Mouse (Mus musculus) embryonic facial prominence, embryonic 15.5 days (tissue): ENCODE measurements around the gene Etv3. TPM values are rescaled to one million over a fixed set of nuclear protein-coding genes. Genes with fewer than 3 reads are reported as not detected.
"Not testable (repeated sequence)": the region's sequence is repeated elsewhere in the genome, so short reads cannot be mapped to it uniquely, and the experiment has no call there.

Experiments used
- ATAC-seq: fragments of 200-750 bp; cut with Nextera tagmentation; 2 replicates; pipeline ENCODE4 v1.8.0; 2017; ENCODE audit warnings: low read depth, moderate TSS enrichment; ENCODE audit not compliant: insufficient number of reproducible peaks, low FRiP score, low TSS enrichment
- H3K27ac ChIP-seq: fragments of 300-500 bp; sonication (generic); replicated peaks from 2 replicates; pipeline ENCODE4 v1.5.1; 2015; ENCODE audit warnings: mild to moderate bottlenecking, inconsistent platforms
- H3K27me3 ChIP-seq: fragments of 300-500 bp; sonication (generic); 2 replicates; pipeline ENCODE4 v1.6.1; 2015; ENCODE audit warnings: inconsistent platforms
- H3K36me3 ChIP-seq: fragments of 300-500 bp; sonication (generic); 2 replicates; pipeline ENCODE4 v1.6.1; 2015; ENCODE audit warnings: mild to moderate bottlenecking, inconsistent platforms
- H3K4me1 ChIP-seq: fragments of 300-500 bp; sonication (generic); 2 replicates; pipeline ENCODE4 v1.6.1; 2015; ENCODE audit warnings: inconsistent platforms
- H3K4me2 ChIP-seq: fragments of 300-500 bp; sonication (generic); replicated peaks from 2 replicates; pipeline ENCODE4 v1.6.1; 2015; ENCODE audit warnings: mild to moderate bottlenecking, inconsistent platforms
- H3K4me3 ChIP-seq: fragments of 300-500 bp; sonication (generic); replicated peaks from 2 replicates; pipeline ENCODE4 v1.5.1; 2015; ENCODE audit warnings: mild to moderate bottlenecking, inconsistent platforms
- H3K9ac ChIP-seq: fragments of 300-500 bp; sonication (generic); 2 replicates; pipeline ENCODE4 v1.6.1; 2015; ENCODE audit warnings: inconsistent platforms
- H3K9me3 ChIP-seq: fragments of 300-500 bp; sonication (generic); replicated peaks from 2 replicates; pipeline ENCODE4 v1.6.1; 2016; ENCODE audit warnings: inconsistent platforms
- WGBS: fragments of 180-500 bp; shearing (Covaris S2); methylation state at CpG from one replicate; pipeline ENCODE4 v1.1.7; 2015; 5-methylcytosine and 5-hydroxymethylcytosine counted together
- polyA plus RNA-seq: library from polyadenylated mRNA; unstranded; fragments of >200 nt; fragmentation: Nextera tagmentation; extraction: Ambion mirVana; gene quantifications from 2 replicates; pipeline ENCODE4 v1.2.1, GENCODE M21; 2015

The Etv3 gene
- polyA plus RNA-seq, 1 experiment from 2014 or later, result 23.2 TPM

DNA sequence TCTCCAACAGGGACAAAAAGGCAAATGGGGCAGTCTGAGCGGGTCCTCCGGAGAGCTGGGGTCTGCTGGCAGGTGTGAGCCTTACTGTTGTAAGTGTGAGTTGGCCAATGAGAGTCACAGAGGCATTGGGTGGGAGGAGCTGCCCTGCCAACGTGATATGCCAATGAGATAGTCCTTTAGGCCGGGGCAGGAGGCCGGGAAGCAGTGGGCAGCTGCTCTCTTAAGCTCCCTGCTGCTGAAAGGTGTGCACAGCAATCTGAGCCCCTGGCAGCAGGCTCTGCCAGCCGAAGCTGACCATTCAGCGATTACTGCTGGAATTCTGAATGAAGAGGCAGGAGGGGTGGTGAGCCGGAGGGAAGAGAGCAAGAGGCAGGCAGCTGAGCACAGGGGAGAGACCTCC lies 15.5 kb downstream of the Etv3 start:
- no peak overlapping the region for H3K4me2 ChIP-seq
- peaks cover 7% of the 10 kb centered on the region; the same call in 1 of the 2 replicates for H3K4me1 ChIP-seq
- H3K9me3 ChIP-seq, result no peaks in the 10 kb centered on the region
- no peaks in the 10 kb centered on the region for H3K27me3 ChIP-seq
- H3K36me3 ChIP-seq, result peaks cover 30% of the 10 kb centered on the region
- H3K4me3 ChIP-seq, result no peak overlapping the region
- ATAC-seq, result peak; percentile 6; the same call in 1 of the 2 replicates
- no peak overlapping the region for H3K9ac ChIP-seq
- WGBS, result 36% methylated on average over 8 of the region's 8 CpGs
- H3K27ac ChIP-seq, result no peak overlapping the region

DNA sequence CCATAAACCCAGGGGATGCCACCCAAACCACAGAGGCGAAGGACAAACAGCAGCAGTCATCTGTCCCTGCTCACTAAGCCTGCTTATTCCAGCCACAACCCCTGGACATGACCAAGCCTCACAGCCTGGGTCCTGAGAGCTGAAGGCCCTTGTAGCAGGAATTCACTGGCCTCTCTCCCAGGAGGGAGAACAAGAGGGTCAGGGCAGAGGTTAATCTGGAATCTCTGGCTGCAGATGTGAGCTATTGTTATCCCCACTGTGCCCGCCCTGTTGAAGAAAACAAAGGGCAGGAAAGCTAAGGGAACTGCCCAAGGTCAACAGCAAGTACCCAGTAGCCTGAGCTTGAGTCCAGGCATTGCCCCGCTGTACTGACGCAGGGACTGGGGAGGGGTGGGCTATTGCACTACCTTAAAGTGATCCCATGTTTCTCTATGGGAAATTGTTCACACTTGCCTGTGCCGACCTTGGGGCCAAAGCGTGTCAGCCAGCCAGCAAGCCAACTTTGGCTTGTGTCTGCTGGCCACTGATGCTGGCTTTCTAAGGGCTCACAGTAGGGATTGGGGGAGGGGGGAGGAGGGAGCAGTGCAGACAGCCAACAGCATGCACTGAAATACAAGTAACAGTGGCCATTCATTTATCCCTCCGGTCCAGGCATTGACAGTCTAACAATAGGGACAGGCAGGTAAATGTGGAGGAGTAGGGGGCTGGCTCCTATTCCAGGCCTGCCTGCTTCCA lies 17.4 kb downstream of the Etv3 start:
- no peak for ATAC-seq
- WGBS, result 68% methylated on average over 7 of the region's 7 CpGs
- H3K27me3 ChIP-seq, result no peaks in the 10 kb centered on the region
- H3K4me1 ChIP-seq, result 0 out of 2 replicates have a peak, but pooled peaks cover 7% of the 10 kb centered on the region
- no peak overlapping the region for H3K4me3 ChIP-seq
- H3K4me2 ChIP-seq, result no peak overlapping the region
- no peak overlapping the region for H3K9ac ChIP-seq
- peaks cover 13% of the 10 kb centered on the region; the same call in 1 of the 2 replicates for H3K36me3 ChIP-seq
- H3K9me3 ChIP-seq, result no peaks in the 10 kb centered on the region
- H3K27ac ChIP-seq, result no peak overlapping the region

DNA sequence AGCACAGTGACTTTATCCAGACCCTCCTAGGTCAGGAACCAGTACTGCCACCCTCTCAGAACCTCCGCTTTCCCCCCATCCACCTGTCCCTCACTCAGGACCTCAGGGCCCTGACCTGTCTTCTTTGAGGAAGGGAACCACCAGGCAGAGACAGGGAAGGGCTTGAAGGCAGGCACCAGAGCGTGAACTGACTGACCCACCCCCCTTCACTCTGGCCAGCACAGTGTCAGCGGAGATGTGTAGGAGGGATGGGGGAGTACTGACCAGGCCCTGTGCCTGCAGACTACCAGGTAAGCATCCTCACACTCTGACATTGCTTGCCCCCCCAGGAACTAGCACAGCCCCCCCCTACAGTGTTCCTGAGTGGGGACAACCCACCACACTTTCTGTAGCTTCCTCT lies 20.3 kb downstream of the Etv3 start:
- Histone ChIP-seq H3K4me3 (no peak overlapping the region), H3K9ac (no peak overlapping the region), H3K27ac (no peak overlapping the region), H3K27me3 (peaks cover 7% of the 10 kb centered on the region; the same call in 1 of the 2 replicates), H3K36me3 (no peaks in the 10 kb centered on the region), H3K4me2 (no peak overlapping the region), H3K4me1 (no peaks in the 10 kb centered on the region; the same call in 1 of the 2 replicates), H3K9me3 (no peaks in the 10 kb centered on the region)
- no peak for ATAC-seq
- 69% methylated on average over 3 of the region's 3 CpGs for WGBS

DNA sequence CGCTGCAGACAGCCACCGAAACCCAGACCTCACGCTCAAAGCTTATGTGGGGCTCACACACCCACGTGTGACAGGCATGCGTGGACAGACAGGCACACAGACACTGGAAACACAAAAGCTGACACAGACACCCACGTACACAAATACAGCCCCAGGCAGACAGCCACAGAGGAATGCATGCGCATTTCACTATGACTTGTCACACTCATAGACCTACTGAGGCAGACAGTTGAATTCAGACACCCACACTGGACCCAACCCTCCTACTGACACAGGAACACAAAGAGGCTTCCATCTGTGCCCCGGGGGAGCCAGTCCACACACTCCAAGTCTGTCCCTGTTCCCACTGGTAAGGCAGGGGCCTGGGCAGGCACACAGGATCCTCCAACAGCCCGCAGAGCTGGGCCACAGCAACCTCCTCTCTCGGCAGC lies 21.1 kb downstream of the Etv3 start:
- no peaks in the 10 kb centered on the region; the same call in 1 of the 2 replicates for H3K4me1 ChIP-seq

GRCm38 (mm10) chr3:87549908-87550307 lies 24.7 kb downstream of the Etv3 start:
- no peak overlapping the region for H3K27ac ChIP-seq
- no peak overlapping the region for H3K4me3 ChIP-seq
- no peak overlapping the region for H3K9ac ChIP-seq
- no peaks in the 10 kb centered on the region; the same call in 1 of the 2 replicates for H3K4me1 ChIP-seq
- no peaks in the 10 kb centered on the region for H3K9me3 ChIP-seq
- peaks cover 16% of the 10 kb centered on the region; the same call in 1 of the 2 replicates for H3K27me3 ChIP-seq
- 14% methylated on average over 14 of the region's 14 CpGs for WGBS
- no peak for ATAC-seq
- H3K36me3 ChIP-seq, result no peaks in the 10 kb centered on the region
- no peak overlapping the region for H3K4me2 ChIP-seq

More for the DNA sequence above, 21.1 kb downstream of the Etv3 start:
- no peak overlapping the region for H3K9ac ChIP-seq
- 67% methylated on average over 10 of the region's 10 CpGs for WGBS
- H3K27ac ChIP-seq, result no peak overlapping the region
- H3K36me3 ChIP-seq, result no peaks in the 10 kb centered on the region
- peaks cover 15% of the 10 kb centered on the region; the same call in 1 of the 2 replicates for H3K27me3 ChIP-seq
- no peaks in the 10 kb centered on the region for H3K9me3 ChIP-seq
- no peak overlapping the region for H3K4me3 ChIP-seq
- H3K4me2 ChIP-seq, result no peak overlapping the region
- ATAC-seq, result no peak

- Histone ChIP-seq H3K4me2 (no peak overlapping the region), H3K9ac (no peak overlapping the region), H3K4me3 (no peak overlapping the region), H3K36me3 (no peaks in the 10 kb centered on the region), H3K27me3 (peaks cover 16% of the 10 kb centered on the region; the same call in 1 of the 2 replicates), H3K27ac (no peak overlapping the region), H3K4me1 (no peaks in the 10 kb centered on the region; the same call in 1 of the 2 replicates), H3K9me3 (no peaks in the 10 kb centered on the region)
- ATAC-seq, result no peak
- WGBS, result 89% methylated on average over 4 of the region's 4 CpGs
Measured at GRCm38 (mm10) chr3:87552327-87552726, 27.1 kb downstream of the Etv3 start.

DNA sequence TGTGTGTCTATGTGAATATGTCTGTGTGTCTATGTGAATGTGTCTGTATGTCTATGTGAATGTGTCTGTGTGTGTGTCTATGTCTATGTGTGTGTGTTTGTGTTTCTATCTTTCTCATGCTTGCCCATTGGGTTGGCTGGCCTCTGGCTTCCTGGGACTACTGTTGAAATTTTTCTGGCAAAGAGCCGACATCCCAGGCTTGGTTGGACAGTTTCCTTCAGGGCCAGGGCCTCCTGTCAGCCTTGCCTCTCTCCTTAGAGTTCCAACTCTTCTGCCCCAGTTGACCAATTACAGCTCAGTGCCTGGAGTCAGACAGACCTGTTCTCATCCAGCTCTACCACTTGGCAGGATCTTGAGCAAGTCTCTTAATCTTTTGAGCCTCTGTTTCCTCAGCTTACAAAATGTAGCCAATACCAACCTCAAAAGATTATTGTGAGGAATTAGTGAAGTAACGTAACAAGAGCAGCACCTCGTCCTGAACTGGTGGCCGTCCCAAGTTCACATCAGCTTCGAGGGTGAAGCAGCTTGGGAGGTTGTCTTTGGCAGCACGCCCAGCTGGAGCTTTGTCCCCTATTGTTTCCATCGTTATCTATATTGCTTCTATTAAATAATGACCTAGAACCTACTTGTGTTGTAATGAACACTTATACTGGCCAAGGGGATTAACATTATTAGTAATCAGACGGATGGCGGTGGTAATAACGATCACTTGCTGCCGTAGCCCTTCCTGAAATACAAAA lies 28.2 kb downstream of the Etv3 start:
- peaks cover 16% of the 10 kb centered on the region; the same call in 1 of the 2 replicates for H3K27me3 ChIP-seq
- ATAC-seq, result no peak
- WGBS, result 64% methylated on average over 11 of the region's 11 CpGs
- H3K4me3 ChIP-seq, result no peak overlapping the region
- H3K36me3 ChIP-seq, result no peaks in the 10 kb centered on the region
- H3K27ac ChIP-seq, result no peak overlapping the region
- H3K9ac ChIP-seq, result no peak overlapping the region
- H3K4me1 ChIP-seq, result no peaks in the 10 kb centered on the region; the same call in 1 of the 2 replicates
- no peak overlapping the region for H3K4me2 ChIP-seq
- no peaks in the 10 kb centered on the region for H3K9me3 ChIP-seq

DNA sequence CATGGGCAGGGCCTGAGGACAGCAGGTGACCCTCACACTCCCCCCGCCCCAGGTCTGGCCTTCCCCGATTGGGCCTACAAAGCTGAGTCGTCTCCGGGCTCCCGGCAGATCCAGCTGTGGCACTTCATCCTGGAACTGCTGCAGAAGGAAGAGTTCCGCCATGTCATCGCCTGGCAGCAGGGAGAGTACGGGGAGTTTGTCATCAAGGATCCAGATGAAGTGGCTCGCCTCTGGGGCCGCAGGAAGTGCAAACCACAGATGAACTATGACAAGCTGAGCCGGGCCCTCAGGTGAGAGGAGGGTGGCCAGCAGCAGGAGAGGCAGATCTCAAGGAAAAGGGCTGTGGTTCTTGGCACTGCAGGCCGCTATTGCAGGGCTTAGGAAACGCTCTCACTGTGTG lies 29.7 kb downstream of the Etv3 start:
- WGBS, result 82% methylated on average over 12 of the region's 13 CpGs

GRCm38 (mm10) chr3:87556109-87556531 lies 30.9 kb downstream of the Etv3 start:
- Histone ChIP-seq H3K4me3 (no peak overlapping the region), H3K9me3 (no peaks in the 10 kb centered on the region), H3K9ac (0 out of 2 replicates have a peak overlapping the region, but pooled peaks have one; percentile 9), H3K27ac (no peak overlapping the region), H3K36me3 (no peaks in the 10 kb centered on the region), H3K4me2 (no peak overlapping the region), H3K4me1 (no peaks in the 10 kb centered on the region), H3K27me3 (0 out of 2 replicates have a peak, but pooled peaks cover 3% of the 10 kb centered on the region)
- 46% methylated on average over 3 of the region's 3 CpGs for WGBS
- no peak for ATAC-seq

More for the DNA sequence above, 29.7 kb downstream of the Etv3 start:
- not testable (repeated sequence) for ATAC-seq, H3K9me3 ChIP-seq, H3K36me3 ChIP-seq, H3K27ac ChIP-seq, H3K4me2 ChIP-seq, H3K4me3 ChIP-seq, H3K4me1 ChIP-seq, H3K9ac ChIP-seq
- peaks cover 15% of the 10 kb centered on the region; the same call in 1 of the 2 replicates for H3K27me3 ChIP-seq

GRCm38 (mm10) chr3:87556668-87557278 lies 31.6 kb downstream of the Etv3 start:
- no peak overlapping the region for H3K27ac ChIP-seq
- no peaks in the 10 kb centered on the region for H3K36me3 ChIP-seq
- WGBS, result 79% methylated on average over 12 of the region's 12 CpGs
- H3K27me3 ChIP-seq, result no peaks in the 10 kb centered on the region
- ATAC-seq, result no peak
- no peak overlapping the region for H3K4me2 ChIP-seq
- no peak overlapping the region for H3K9ac ChIP-seq
- H3K4me3 ChIP-seq, result no peak overlapping the region
- no peaks in the 10 kb centered on the region for H3K4me1 ChIP-seq
- no peaks in the 10 kb centered on the region for H3K9me3 ChIP-seq

DNA sequence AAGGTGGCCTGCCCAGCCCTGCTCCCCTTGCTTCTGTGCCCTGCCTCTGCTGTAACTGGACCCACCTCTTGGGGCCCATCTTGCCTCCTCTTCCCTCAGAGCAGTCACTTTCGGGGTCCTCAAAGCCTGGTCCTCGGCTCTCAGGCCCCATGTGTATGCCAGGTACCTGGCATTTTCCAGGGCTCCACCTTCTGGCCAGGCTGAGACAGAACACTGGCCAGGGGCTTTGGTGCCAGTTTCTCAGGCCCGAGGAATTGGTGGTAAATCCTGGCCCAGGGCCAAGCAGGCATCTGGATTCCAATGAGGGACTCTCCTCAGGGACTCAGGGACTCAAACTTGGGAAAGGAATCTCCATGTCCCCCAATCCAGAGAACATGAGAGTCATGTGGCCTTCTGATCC lies 34.9 kb downstream of the Etv3 start:
- Histone ChIP-seq H3K4me2 (no peak overlapping the region), H3K27ac (no peak overlapping the region), H3K36me3 (no peaks in the 10 kb centered on the region), H3K9ac (no peak overlapping the region), H3K4me3 (no peak overlapping the region), H3K4me1 (no peaks in the 10 kb centered on the region), H3K9me3 (no peaks in the 10 kb centered on the region), H3K27me3 (no peaks in the 10 kb centered on the region)
- ATAC-seq, result no peak
- 51% methylated on average over 3 of the region's 3 CpGs for WGBS
